Mouse (Mus musculus): ENCODE measurements around the gene Lefty2.

DNA sequence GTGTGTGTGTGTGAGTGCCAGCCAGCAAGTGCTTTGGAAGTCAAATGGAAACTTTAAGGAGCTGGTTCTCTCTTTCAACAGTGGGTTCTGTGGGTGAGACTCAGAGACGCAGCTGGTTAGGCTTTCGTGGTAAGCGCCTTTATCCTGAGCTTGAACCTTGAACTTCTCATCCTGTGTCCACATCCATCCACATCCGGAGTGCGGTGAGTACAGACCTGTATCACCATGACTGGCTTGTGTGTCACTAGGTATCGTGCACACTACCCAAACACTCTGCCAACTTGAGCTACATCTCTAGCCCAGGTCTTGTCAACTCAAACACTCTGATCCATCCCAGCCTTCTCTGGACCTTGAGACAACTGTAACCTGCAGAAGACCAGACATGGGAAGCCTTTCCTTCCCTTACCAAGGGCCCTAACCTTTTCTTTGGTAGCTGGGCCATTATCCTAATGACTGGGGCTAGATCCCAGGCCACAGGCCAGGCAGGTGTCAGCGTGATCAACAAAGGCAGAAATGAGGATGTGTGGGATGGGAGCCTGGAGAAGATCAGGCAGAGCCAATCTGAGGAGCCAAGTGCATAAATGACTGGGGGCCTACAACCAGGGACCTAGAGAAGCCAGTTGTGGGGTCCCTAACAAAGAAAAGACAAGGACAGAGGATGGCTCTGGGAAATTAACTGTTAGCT is 48.0 kb downstream of the Lefty2 start:
- TF ChIP-seq CTCF (IDR thresholded peaks at IDR 0.05) (no peak), POLR2A (IDR thresholded peaks at IDR 0.05; ENCODE audit: insufficient read depth, low read depth, low read length) (no peak)

All from heart, adult 2 months (tissue).